Mouse (Mus musculus) MEL (cell line): ENCODE data around the gene Tnnt2. TPM values are rescaled to one million over a fixed set of nuclear protein-coding genes. Genes with fewer than 3 reads are reported as not detected.

Source experiments
- DNase-seq: peaks from one replicate; pipeline ENCODE4 v3.0.0; 2011; ENCODE audit warnings: low read depth, low spot score
- H3K27ac ChIP-seq: 2 replicates; pipeline ENCODE4 v1.5.1; 2012; ENCODE audit warnings: low read depth, mild to moderate bottlenecking, control low read depth, low read length, moderate library complexity; ENCODE audit not compliant: control insufficient read depth
- H3K27me3 ChIP-seq, 2 experiments: fragments of 150-350 bp in 1 of 2; sonication (generic) in 1 of 2; 2 replicates each; pipeline ENCODE4 v1.6.1; 2012; ENCODE audit warnings: low read length in 2 of 2, mild to moderate bottlenecking in 2 of 2, improper control_type of control experiment in 1 of 2, moderate library complexity in 1 of 2; ENCODE audit not compliant: insufficient read depth in 2 of 2, control insufficient read depth in 1 of 2
- H3K36me3 ChIP-seq, 2 experiments: 2 replicates each; pipeline ENCODE4 v1.6.1; 2012 to 2014; ENCODE audit warnings: low read length in 2 of 2, improper control_type of control experiment in 1 of 2, inconsistent platforms in 1 of 2, mild to moderate bottlenecking in 1 of 2; ENCODE audit not compliant: insufficient read depth in 2 of 2, control insufficient read depth in 1 of 2
- H3K4me1 ChIP-seq, 2 experiments: fragments of 150-350 bp in 1 of 2; sonication (generic) in 1 of 2; 2 replicates each; pipeline ENCODE4 v1.6.1; 2012; ENCODE audit warnings: low read length in 2 of 2, improper control_type of control experiment in 1 of 2, mild to moderate bottlenecking in 1 of 2; ENCODE audit not compliant: insufficient read depth in 2 of 2, control insufficient read depth in 1 of 2
- H3K4me3 ChIP-seq, 2 experiments: fragments of 150-350 bp in 1 of 2; sonication (generic) in 1 of 2; 2 replicates each; pipeline ENCODE4 v1.5.1; 2012; ENCODE audit warnings: low read depth in 2 of 2, low read length in 2 of 2, mild to moderate bottlenecking in 2 of 2, moderate library complexity in 2 of 2, control low read depth in 1 of 2, improper control_type of control experiment in 1 of 2; ENCODE audit not compliant: control insufficient read depth in 1 of 2, insufficient read depth in 1 of 2
- H3K79me2 ChIP-seq: 2 replicates; pipeline ENCODE4 v1.6.1; 2012; ENCODE audit warnings: mild to moderate bottlenecking, low read length, moderate library complexity; ENCODE audit not compliant: control insufficient read depth, poor library complexity, insufficient read depth
- H3K9ac ChIP-seq: 2 replicates; pipeline ENCODE4 v1.6.1; 2012; ENCODE audit warnings: low read depth, mild to moderate bottlenecking, control low read depth, low read length, moderate library complexity; ENCODE audit not compliant: control insufficient read depth, poor library complexity, severe bottlenecking
- H3K9me3 ChIP-seq: fragments of 150-350 bp; sonication (generic); replicated peaks from 2 replicates; pipeline ENCODE4 v1.6.1; 2012; ENCODE audit warnings: mild to moderate bottlenecking, low read length, improper control_type of control experiment, moderate library complexity; ENCODE audit not compliant: insufficient read depth
- CHD1 ChIP-seq: IDR thresholded peaks from 2 replicates; pipeline ENCODE4 v1.6.1; 2012; ENCODE audit warnings: low read depth, mild to moderate bottlenecking, inconsistent platforms, low read length, improper control_type of control experiment
- CHD2 ChIP-seq: IDR thresholded peaks from 2 replicates; pipeline ENCODE4 v1.6.1; 2011; ENCODE audit warnings: low read length, improper control_type of control experiment
- CTCF ChIP-seq, 3 experiments: IDR thresholded peaks in 2 of 3; conservative IDR thresholded peaks in 1 of 3; 2 replicates each; pipeline ENCODE4 v1.5.1; 2011 to 2012; ENCODE audit warnings: low read length in 3 of 3, low read depth in 2 of 3, mild to moderate bottlenecking in 2 of 3, improper control_type of control experiment in 1 of 3, inconsistent platforms in 1 of 3, mixed read lengths in 1 of 3, moderate library complexity in 1 of 3; ENCODE audit not compliant: control insufficient read depth in 1 of 3, insufficient read depth in 1 of 3, poor library complexity in 1 of 3, severe bottlenecking in 1 of 3
- E2F4 ChIP-seq: IDR thresholded peaks from 2 replicates; pipeline ENCODE4 v1.6.1; 2011; ENCODE audit warnings: low read depth, low read length, improper control_type of control experiment, borderline replicate concordance
- EP300 ChIP-seq, 2 experiments: IDR thresholded peaks; 2 replicates each; pipeline ENCODE4 v1.6.1; 2011; ENCODE audit warnings: improper control_type of control experiment in 2 of 2, low read length in 2 of 2, low read depth in 1 of 2, mild to moderate bottlenecking in 1 of 2
- GABPA ChIP-seq: IDR thresholded peaks from 2 replicates; pipeline ENCODE4 v1.6.1; 2012; ENCODE audit warnings: low read depth, mild to moderate bottlenecking, inconsistent platforms, low read length, improper control_type of control experiment, moderate library complexity
- KAT2A ChIP-seq: conservative IDR thresholded peaks from 2 replicates; pipeline ENCODE4 v1.6.1; 2012; ENCODE audit warnings: low read depth, low read length, improper control_type of control experiment, inconsistent platforms
- MAX ChIP-seq: IDR thresholded peaks from 2 replicates; pipeline ENCODE4 v1.6.1; 2011; ENCODE audit warnings: low read length, improper control_type of control experiment
- MXI1 ChIP-seq: IDR thresholded peaks from 2 replicates; pipeline ENCODE4 v1.6.1; 2011; ENCODE audit warnings: mild to moderate bottlenecking, low read depth, low read length, improper control_type of control experiment
- MYB ChIP-seq: IDR thresholded peaks from 2 replicates; pipeline ENCODE4 v1.6.1; 2011; ENCODE audit warnings: mild to moderate bottlenecking, low read depth, low read length, improper control_type of control experiment
- MYC ChIP-seq: IDR thresholded peaks from 2 replicates; pipeline ENCODE4 v1.6.1; 2011; ENCODE audit warnings: low read depth, mild to moderate bottlenecking, low read length, improper control_type of control experiment, moderate library complexity
- NELFE ChIP-seq: IDR thresholded peaks from 2 replicates; pipeline ENCODE4 v1.6.1; 2011; ENCODE audit warnings: low read depth, low read length, improper control_type of control experiment
- POLR2A ChIP-seq, 2 experiments: IDR thresholded peaks; 2 replicates each; pipeline ENCODE4 v1.6.1; 2011 to 2012; ENCODE audit warnings: low read length in 2 of 2, mild to moderate bottlenecking in 2 of 2, control low read depth in 1 of 2, improper control_type of control experiment in 1 of 2, low read depth in 1 of 2, moderate library complexity in 1 of 2; ENCODE audit not compliant: control insufficient read depth in 1 of 2, insufficient read depth in 1 of 2, poor library complexity in 1 of 2
- POLR2AphosphoS2 ChIP-seq: IDR thresholded peaks from 2 replicates; pipeline ENCODE4 v1.6.1; 2011; ENCODE audit warnings: low read length, improper control_type of control experiment
- POLR2AphosphoS5 ChIP-seq: IDR thresholded peaks from 2 replicates; pipeline ENCODE4 v1.6.1; 2012; ENCODE audit warnings: low read depth, borderline replicate concordance, mild to moderate bottlenecking, inconsistent platforms, low read length, moderate library complexity, mixed read lengths
- RCOR1 ChIP-seq: IDR thresholded peaks from 2 replicates; pipeline ENCODE4 v1.6.1; 2012; ENCODE audit warnings: low read depth, mild to moderate bottlenecking, inconsistent platforms, low read length, improper control_type of control experiment
- SMC3 ChIP-seq: IDR thresholded peaks from 2 replicates; pipeline ENCODE4 v1.6.1; 2011; ENCODE audit warnings: low read depth, low read length, improper control_type of control experiment
- TAL1 ChIP-seq: IDR thresholded peaks from 2 replicates; pipeline ENCODE4 v1.6.1; 2012; ENCODE audit warnings: mild to moderate bottlenecking, inconsistent platforms, low read length, moderate library complexity, mixed read lengths
- TCF12 ChIP-seq: IDR thresholded peaks from 2 replicates; pipeline ENCODE4 v1.6.1; 2014; ENCODE audit warnings: low read depth, mild to moderate bottlenecking, inconsistent platforms, low read length, improper control_type of control experiment, moderate library complexity
- USF2 ChIP-seq, 2 experiments: IDR thresholded peaks; 2 replicates each; pipeline ENCODE4 v1.6.1; 2011 to 2012; ENCODE audit warnings: improper control_type of control experiment in 2 of 2, low read length in 2 of 2, borderline replicate concordance in 1 of 2, inconsistent platforms in 1 of 2, low read depth in 1 of 2, mild to moderate bottlenecking in 1 of 2; ENCODE audit not compliant: insufficient read depth in 1 of 2
- ZKSCAN1 ChIP-seq: IDR thresholded peaks from 2 replicates; pipeline ENCODE4 v1.6.1; 2012; ENCODE audit warnings: low read depth, mild to moderate bottlenecking, inconsistent platforms, low read length, improper control_type of control experiment, moderate library complexity
- ZMIZ1 ChIP-seq: IDR thresholded peaks from 2 replicates; pipeline ENCODE4 v1.6.1; 2012; ENCODE audit warnings: low read depth, mild to moderate bottlenecking, inconsistent platforms, low read length, improper control_type of control experiment, moderate library complexity
- ZNF384 ChIP-seq: IDR thresholded peaks from 2 replicates; pipeline ENCODE4 v1.6.1; 2012; ENCODE audit warnings: low read depth, mild to moderate bottlenecking, inconsistent platforms, low read length, improper control_type of control experiment
- polyA plus RNA-seq, 2 experiments: library from polyadenylated mRNA; stranded (reverse) in 1 of 2; unstranded in 1 of 2; fragments of >175 nt in 1 of 2; fragments of >200 nt in 1 of 2; gene quantifications; 2 replicates each; pipeline versions ENCODE4 v1.2.1 to v1.2.4; 2012; ENCODE audit warnings: low replicate concordance in 2 of 2, low read depth in 1 of 2; ENCODE audit not compliant: insufficient read length in 2 of 2, insufficient read depth in 1 of 2, missing spikeins in 1 of 2
- total RNA-seq: library from RNA; depleted of rRNA; stranded (reverse); fragments of 300-350 nt; gene quantifications from 2 replicates; pipeline ENCODE4 v1.2.3, GENCODE M21; 2012

The Tnnt2 gene
- total and polyA plus RNA-seq, 3 experiments: not detected

DNA sequence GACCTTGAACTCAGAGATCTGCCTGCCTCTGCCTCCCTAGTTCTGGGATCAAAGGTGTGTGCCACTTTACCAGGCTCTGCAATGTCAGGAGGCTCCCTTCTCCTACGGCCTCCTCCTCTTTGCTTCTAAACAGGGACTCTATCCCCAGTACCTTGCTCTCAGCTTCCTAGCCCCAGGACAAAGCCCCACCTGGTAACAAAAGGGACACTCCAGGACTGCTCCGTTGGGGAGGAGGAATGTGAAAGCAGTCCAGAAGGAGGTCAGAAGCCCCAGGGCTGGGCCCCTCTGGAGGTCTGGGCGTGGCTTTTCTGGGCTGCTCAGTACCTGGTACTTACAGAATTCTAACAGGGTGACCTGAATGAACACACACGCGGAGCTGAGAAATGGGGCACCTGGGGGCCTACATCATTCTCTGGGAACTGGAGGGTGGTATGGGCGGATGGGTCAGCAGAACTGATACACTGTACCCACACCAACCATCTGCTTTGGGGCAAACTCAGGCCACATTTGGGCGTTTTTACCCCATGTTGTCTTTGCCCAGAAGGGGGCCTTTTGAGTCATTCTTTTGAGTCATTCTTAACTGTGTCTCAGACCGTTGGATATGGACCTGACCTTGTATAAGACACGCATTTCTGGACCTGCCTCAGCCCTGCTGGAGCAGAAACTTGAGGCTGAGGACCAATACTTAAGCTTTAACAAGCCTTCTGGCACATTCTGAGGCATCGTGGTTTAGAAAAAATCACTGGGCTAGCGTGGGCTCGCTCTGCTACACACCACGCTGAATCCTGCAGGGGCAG is 43.8 kb upstream of the Tnnt2 start (continued):
- no peak for TF ChIP-seq RCOR1
- no peak for TF ChIP-seq CHD2
- no peak for TF ChIP-seq MAX
- no peak for TF ChIP-seq TCF12

- H3K27me3 ChIP-seq: no peaks in the 10 kb centered on the region; a peak in 2 of 4 replicates
Measured at GRCm38 (mm10) chr1:135793370-135794215, 42.6 kb upstream of the Tnnt2 start.

DNA sequence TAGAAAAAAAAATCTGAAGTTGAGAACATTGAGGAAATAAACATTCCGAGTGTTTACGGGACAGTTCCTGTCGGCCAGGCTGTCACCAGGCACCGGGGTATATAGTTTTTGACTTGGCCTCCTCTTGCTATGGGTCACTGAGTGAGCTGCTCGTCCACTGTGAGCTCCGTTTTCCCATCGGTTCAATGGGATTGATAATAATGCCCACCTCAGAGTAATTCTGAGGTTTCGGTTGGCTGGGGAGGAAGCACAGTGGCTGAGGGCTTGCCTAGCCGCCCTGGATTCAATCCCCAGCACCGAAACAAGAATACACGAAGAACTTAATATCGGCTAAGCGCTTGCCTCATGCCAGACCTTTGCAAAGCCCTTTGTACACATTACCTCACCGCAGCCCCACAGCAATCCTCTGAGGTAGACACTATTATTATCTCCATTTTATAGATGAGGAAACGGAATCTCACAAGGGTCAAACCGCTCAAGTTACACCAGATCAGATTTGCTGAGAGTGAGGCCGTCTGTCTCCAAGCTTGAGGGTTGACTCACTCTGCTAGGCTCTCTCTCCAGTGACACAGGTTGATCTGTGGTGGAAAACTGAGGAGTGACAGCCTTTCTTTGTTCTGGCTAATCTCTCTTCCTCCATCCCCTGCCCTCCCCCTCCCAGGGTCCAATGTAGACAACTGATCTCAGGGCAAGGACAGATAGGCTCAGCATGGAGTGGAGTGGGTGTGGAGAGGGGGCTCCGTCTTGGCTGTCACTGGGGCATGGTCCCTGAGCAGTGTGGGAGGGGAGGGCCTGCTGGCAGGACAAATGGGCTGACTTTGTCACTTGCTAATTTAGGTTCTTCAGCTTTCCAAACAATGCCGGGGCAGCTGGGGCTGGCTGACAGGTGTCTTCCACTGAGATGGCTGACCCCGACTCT is 41.7 kb upstream of the Tnnt2 start:
- H3K9ac ChIP-seq: no peak overlapping the region
- H3K9me3 ChIP-seq: no peaks in the 10 kb centered on the region
- peaks cover 0 to 4% of the 10 kb centered on the region in 2 experiments; a peak in 2 of 4 replicates for H3K4me1 ChIP-seq
- DNase-seq: no peak
- H3K79me2 ChIP-seq: no peaks in the 10 kb centered on the region
- no peak overlapping the region for H3K4me3 ChIP-seq
- H3K27me3 ChIP-seq: no peaks in the 10 kb centered on the region; a peak in 2 of 4 replicates
- H3K36me3 ChIP-seq: no peaks in the 10 kb centered on the region
- H3K27ac ChIP-seq: no peak overlapping the region
- TF ChIP-seq EP300 (IDR thresholded peaks at IDR 0.05; ENCODE audit: low read depth in 1 of 2, low read length in 2 of 2): no peak
- TF ChIP-seq MXI1: no peak
- TF ChIP-seq ZMIZ1: no peak
- no peak for TF ChIP-seq E2F4
- TF ChIP-seq CHD1: no peak
- TF ChIP-seq CTCF (IDR thresholded peaks at IDR 0.05 in 2 of 3, conservative IDR thresholded peaks at IDR 0.05 in 1 of 3; ENCODE audit: control insufficient read depth in 1 of 3, insufficient read depth in 1 of 3, low read depth in 2 of 3, low read length in 3 of 3, poor library complexity in 1 of 3, severe bottlenecking in 1 of 3): no peak
- no peak for TF ChIP-seq SMC3
- TF ChIP-seq MAX: no peak
- no peak for TF ChIP-seq USF2 (IDR thresholded peaks at IDR 0.05; ENCODE audit: borderline replicate concordance in 1 of 2, insufficient read depth in 1 of 2, low read depth in 1 of 2, low read length in 2 of 2)
- TF ChIP-seq ZKSCAN1: no peak
- TF ChIP-seq CHD2: no peak
- no peak for TF ChIP-seq ZNF384
- no peak for TF ChIP-seq MYB
- TF ChIP-seq POLR2A (IDR thresholded peaks at IDR 0.05; ENCODE audit: control insufficient read depth in 1 of 2, insufficient read depth in 1 of 2, low read depth in 1 of 2, low read length in 2 of 2, poor library complexity in 1 of 2): no peak
- TF ChIP-seq KAT2A: no peak
- no peak for TF ChIP-seq NELFE
- TF ChIP-seq POLR2AphosphoS5: no peak
- TF ChIP-seq TAL1: no peak

More at GRCm38 (mm10) chr1:135793370-135794215, 42.6 kb upstream of the Tnnt2 start:
- Histone ChIP-seq H3K79me2 (no peaks in the 10 kb centered on the region), H3K9me3 (no peaks in the 10 kb centered on the region), H3K36me3 (no peaks in the 10 kb centered on the region), H3K27ac (no peak overlapping the region), H3K4me1 (peaks cover 0 to 9% of the 10 kb centered on the region in 2 experiments; a peak in 2 of 4 replicates), H3K9ac (no peak overlapping the region), H3K4me3 (no peak overlapping the region)
- TF ChIP-seq POLR2AphosphoS5 (no peak), MAX (no peak), ZKSCAN1 (no peak), ZNF384 (no peak), GABPA (no peak), MYC (no peak), CTCF (IDR thresholded peaks at IDR 0.05 in 2 of 3, conservative IDR thresholded peaks at IDR 0.05 in 1 of 3; ENCODE audit: control insufficient read depth in 1 of 3, insufficient read depth in 1 of 3, low read depth in 2 of 3, low read length in 3 of 3, poor library complexity in 1 of 3, severe bottlenecking in 1 of 3) (no peak), CHD1 (no peak), POLR2AphosphoS2 (no peak), TCF12 (no peak), MYB (no peak), POLR2A (IDR thresholded peaks at IDR 0.05; ENCODE audit: control insufficient read depth in 1 of 2, insufficient read depth in 1 of 2, low read depth in 1 of 2, low read length in 2 of 2, poor library complexity in 1 of 2) (no peak)
- DNase-seq: no peak
